Mouse (Mus musculus) G1E (cell line): ENCODE results near the gene Spock1.

ENCODE experiments used
- CTCF ChIP-seq: IDR thresholded peaks from 2 replicates; pipeline ENCODE4 v1.5.1; 2012; ENCODE audit warnings: low read depth, low read length, inconsistent platforms, mixed read lengths
- GATA1 ChIP-seq: IDR thresholded peaks from 2 replicates; pipeline ENCODE4 v1.6.1; 2012; ENCODE audit warnings: borderline replicate concordance, low read length, inconsistent platforms, mixed read lengths
- POLR2AphosphoS5 ChIP-seq: IDR thresholded peaks from 2 replicates; pipeline ENCODE4 v1.6.1; 2012; ENCODE audit warnings: low read depth, low read length, inconsistent platforms; ENCODE audit not compliant: insufficient replicate concordance
- TAL1 ChIP-seq: conservative IDR thresholded peaks from 2 replicates; pipeline ENCODE4 v1.6.1; 2012; ENCODE audit warnings: low read depth, low read length, inconsistent platforms, mixed read lengths

- TF ChIP-seq POLR2AphosphoS5 (no peak), GATA1 (no peak), TAL1 (no peak), CTCF (no peak)
Observed at GRCm38 (mm10) chr13:57878797-57879196, 29.3 kb downstream of the Spock1 start.
